Mouse (Mus musculus) bone marrow macrophage, adult 2 months (primary cell): ENCODE measurements at regions not wholly inside any gene's neighbourhood (a gene's known extent, or its start where the extent isn't known, plus 50 kb on each side); places are given as distances from the start of the nearest gene placed in this dataset.

ENCODE experiments used
- CTCF ChIP-seq: IDR thresholded peaks from 2 replicates; pipeline ENCODE4 v1.5.1; 2012; ENCODE audit warnings: low read depth, mild to moderate bottlenecking, low read length, moderate library complexity
- POLR2A ChIP-seq: IDR thresholded peaks from 2 replicates; pipeline ENCODE4 v1.6.1; 2012; ENCODE audit warnings: mild to moderate bottlenecking, low read depth, low read length, borderline replicate concordance

DNA sequence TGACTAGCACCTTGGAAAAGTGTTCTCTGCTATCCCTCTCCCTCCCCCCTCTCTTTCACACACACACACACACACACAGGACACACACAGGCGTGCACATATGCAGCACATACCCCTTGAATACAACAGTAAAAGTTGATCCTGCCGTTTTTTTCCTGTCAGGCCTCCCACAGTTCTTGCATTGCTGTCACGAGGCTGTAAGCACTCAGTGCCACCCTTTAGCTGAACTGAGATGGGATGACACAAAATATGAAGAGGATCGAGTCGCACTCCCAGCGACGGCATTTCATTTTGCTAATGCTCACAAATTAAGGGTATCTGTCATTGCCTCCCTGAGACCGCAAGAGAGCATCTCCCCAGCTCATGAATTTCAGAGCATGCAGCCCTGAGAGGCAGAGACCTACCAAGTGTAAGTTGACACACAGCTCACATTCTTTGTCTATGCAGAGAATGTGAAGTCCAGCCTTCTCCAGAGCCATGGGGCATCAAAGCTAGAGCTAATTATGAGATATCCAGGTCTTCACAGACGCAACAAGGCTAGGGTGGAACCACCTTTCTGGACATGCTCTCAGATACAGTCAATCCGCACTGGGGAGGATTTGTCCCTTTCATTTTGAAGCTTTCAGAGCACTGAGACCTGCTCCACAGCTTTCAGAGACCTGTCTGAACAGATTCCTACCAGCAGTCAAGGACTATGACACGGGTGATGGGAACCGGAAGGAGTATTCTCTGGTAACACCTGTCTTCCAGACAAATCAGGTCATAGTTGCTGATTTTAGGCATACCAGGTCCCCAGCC is 152.3 kb downstream of the Cmpk2 start:
- TF ChIP-seq CTCF (no peak), POLR2A (no peak)
